Mouse (Mus musculus) cerebellum, adult 9-11 months (tissue): ENCODE measurements around the gene Sppl2b.
A peak's percentile ranks its signal among the peaks of the same experiment; 100 is the strongest.
"Not testable (repeated sequence)": the region's sequence is repeated elsewhere in the genome, so short reads cannot be mapped to it uniquely, and the experiment has no call there.

Source experiments
- DNase-seq: peaks from one replicate; pipeline ENCODE4 v3.0.0; 2022

Sppl2b gene

GRCm38 (mm10) chr10:80824827-80825226 lies 30.2 kb upstream of the Sppl2b start:
- no peak for DNase-seq

DNA sequence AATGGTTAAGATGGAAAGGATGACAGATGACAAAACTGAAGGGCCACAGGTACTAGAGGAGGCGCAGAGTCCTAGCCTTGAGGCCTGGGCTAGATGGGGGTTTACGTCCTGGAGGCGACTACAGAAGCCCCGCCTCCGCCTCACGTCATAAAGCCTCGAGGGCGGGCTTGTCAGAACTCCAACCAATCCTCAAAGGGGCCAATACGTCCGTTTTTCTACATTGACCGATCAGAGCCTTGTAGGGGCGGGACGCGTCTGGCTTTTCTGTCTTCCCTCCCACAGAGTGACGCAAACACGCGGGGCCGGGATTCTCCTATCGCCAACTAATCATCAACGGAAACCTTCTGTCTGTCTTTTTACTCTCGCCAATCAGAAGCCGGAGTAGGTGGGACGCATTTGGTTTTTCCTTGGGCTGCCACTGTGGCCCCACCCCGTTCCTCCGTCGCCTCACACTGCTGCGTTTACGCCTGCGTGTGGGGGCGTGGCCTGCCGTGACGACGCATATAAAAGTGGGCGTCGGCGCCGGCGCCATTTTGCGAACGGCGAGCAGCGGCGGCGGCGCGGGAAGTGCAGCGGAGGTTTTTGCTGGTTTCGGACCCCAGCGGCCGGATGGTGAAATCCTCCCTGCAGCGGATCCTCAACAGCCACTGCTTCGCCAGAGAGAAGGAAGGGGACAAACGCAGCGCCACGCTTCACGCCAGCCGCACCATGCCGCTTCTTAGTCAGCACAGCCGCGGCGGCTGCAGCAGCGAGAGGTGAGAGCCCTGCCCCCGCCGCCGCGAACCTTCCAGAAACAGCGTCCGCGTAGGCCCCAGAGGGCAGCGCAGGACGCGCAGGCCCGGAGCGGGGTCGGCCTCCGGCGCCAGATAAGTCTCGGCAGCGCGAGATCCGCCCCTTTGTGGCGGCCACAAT lies 28.7 kb upstream of the Sppl2b start, which contains the start of gene Oaz1:
Gene Oaz1 (plus strand): TSS at position 506 of the 912 bp plus-strand sequence.
- DNase-seq: peak; percentile 100

DNA sequence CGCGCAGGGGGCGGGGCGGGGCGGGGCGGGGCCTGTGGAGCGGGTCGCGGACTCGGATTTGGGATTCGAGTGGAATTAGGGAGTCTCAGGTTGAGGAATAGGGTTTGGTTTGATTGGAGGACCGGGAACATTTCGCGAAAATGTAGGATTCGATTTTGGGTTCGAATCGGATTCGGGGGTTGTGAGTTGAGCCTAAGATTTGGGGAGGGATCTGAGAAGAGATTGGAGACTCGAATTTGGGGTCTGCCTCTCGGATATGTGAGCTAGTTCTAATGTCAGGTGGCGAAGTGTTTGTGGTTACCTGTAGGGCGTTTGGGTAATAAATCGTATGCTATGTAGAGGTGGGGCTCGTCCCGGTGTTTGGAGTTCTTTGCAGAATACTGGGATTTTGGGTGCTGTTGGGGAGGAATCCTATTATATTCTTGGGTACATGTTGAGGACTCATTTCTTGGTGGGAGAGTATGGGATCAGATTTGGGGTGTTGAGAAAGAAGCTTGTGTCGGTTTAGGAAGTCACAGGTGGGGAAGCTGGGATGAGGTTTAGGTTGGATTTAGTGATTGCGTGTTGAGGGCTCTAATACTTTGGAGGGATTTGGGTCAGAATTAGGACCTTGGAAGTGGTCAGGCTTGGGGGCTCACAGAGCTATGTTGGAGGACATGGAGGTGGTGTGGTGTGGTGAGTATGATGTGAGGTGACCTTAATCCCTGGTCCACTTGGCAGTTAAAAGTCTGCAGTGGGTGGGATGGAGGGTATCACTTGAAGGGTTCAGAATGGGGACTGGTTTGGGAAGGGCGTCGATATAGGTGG lies 27.8 kb upstream of the Sppl2b start:
- no peak for DNase-seq

DNA sequence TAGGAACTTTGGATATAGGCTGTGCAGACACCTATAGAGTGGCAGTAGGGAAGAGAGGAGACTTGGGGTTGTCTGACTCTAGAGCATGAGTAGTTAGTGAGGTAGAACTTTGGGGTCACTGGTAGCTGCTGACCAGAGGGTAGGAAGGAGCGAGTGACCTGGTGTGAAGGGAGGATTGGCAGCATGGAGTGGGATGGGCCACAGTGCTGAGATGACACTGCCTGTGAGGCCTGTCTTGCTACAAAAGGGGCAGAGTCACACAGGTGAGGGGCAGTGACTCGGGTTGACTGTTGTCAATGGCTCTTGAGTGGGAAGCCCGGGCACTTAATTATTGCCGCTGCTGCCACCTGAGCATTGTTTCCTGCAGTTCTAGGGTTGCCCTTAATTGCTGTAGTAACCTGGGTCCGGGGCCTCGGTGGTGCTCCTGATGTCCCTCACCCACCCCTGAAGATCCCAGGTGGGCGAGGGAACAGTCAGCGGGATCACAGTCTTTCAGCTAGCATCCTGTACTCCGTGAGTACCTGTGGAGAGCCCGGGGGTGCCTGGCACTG lies 27.1 kb upstream of the Sppl2b start:
- DNase-seq: no peak

- not testable (repeated sequence) for DNase-seq
Measured at GRCm38 (mm10) chr10:80828587-80828986, 26.5 kb upstream of the Sppl2b start.

DNA sequence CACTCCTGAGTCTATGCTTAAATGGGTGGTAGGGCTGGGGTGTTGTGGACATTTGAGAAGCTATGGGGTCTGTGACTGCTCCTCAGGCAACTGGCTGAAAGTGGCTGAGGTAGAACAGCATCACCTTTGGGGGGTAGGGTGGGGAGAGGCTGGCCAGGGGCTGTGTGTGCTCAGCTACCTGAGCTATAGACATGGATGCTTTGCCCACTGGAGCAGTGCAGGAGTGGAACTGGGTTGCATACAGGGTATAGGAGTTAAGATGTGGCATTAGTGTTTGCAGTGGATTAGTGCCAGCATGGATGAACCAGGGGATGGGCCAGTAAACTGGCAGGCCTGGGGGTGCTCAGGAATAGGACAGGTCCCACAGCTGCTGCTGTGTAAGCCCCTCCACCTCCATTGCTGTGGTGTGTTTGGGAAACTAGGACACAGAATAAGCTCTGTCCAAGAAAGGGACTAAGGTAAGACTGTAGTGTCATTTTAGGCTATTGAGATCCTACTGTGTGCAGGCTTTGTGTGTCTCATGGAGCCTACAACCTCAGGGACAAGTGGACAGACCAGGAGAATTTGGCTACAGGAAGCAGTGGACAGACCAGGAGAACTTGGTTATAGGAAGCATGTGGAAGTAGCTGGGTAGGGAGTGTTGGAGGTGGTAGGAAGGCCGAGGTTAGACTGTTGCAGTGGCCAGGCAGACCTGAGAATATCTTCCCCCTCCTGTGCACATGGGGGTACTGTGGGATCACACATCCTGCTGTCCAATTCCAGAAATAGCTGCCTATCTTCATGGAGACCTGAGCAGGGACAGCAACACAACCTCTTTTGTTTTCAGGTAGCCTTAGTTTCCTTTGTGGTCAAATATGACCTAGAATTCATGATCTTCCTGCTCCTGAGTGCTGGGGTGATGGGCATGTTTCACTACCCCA lies 25.5 kb upstream of the Sppl2b start:
- DNase-seq: no peak

GRCm38 (mm10) chr10:80831136-80831535 lies 23.9 kb upstream of the Sppl2b start:
- no peak for DNase-seq

DNA sequence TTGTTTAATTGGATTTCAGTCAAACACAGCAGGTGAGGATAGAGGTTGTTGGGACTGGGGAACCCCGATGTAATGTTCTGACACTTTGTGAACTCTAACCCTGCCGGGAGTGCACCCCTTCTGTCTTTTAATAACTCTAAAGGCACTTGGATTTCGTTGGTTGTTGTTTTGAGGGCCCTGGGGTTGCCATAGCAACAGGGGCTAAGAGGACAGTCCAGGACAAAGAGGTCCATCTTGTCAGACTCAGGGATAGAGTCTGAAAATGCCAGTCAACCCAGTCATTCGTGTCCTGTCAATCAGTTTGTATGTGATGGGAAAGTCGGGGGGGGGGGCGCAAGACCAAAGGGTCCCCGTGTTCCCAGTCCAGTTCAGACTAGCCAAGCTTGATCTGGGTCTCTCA lies 22.3 kb upstream of the Sppl2b start:
- DNase-seq: no peak

DNA sequence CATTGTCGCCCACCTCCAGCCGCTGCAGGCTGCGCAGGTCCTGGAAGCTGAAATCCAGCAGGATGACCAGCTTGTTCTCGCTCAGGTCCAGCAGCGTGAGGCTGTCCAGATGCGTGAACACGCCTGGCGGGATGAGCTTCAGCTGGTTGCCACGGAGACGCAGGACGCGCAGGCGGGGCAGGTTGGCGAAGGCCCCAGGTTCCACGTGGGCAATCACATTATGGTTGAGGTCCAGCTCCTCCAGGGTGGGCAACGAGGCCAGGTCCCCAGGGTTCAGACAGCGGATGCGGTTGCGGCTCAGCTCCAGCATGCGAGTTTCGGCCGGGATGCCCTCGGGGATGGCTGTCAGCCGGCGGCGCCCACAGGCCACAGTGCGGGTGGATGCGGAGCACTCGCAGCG lies 19.5 kb upstream of the Sppl2b start:
- no peak for DNase-seq

- DNase-seq: peak; percentile 84
Measured at GRCm38 (mm10) chr10:80836949-80837379, 18.1 kb upstream of the Sppl2b start.

GRCm38 (mm10) chr10:80837827-80838226 lies 17.2 kb upstream of the Sppl2b start:
- peak; percentile 86 for DNase-seq

DNA sequence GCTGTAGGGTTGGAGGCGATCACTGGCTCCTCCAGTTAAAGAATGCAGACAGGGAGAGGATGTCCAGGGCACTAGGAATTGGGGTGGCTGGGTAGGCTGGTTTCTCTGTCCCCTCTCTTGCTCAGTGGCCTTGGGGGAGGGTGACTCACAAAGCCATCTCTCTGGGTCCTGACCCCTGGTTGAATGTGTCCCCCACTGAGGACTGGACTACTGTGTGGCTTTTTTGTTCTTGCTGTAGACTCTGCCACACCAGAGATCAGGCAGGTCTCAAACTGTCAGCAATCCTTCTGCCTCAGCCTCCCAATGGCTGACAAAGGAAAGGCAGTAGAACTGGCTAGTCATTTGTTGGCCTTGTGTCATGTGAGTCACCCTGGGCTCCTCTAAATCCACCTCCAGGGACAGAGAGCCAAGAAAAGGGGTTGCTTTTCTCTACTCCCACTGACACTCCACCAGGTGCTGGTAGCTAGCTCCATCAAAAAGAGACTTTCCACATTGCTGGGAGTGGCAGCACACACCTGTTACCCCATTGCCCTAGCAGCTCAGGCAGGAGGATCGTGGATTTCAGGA lies 16.6 kb upstream of the Sppl2b start:
- DNase-seq: peak; percentile 61

DNA sequence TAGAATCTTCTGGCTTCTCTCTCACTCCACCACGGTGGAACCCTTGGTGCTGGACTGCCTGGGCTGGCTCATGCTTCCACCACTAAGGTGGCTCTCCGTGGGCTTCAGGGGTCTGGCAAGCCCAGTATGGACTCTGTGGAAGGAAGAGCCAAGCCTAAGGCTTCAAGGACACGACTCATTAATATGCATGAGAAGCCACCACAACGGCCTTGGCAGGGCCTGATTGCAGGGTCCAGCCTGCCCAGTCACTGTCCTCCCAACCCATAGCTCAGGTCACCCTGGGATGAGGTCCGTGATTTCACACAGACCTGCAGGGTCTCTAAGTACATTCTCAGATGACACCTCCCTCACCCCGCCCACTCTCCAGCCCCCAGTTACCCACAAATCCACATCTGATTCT lies 15.2 kb upstream of the Sppl2b start:
- no peak for DNase-seq

DNA sequence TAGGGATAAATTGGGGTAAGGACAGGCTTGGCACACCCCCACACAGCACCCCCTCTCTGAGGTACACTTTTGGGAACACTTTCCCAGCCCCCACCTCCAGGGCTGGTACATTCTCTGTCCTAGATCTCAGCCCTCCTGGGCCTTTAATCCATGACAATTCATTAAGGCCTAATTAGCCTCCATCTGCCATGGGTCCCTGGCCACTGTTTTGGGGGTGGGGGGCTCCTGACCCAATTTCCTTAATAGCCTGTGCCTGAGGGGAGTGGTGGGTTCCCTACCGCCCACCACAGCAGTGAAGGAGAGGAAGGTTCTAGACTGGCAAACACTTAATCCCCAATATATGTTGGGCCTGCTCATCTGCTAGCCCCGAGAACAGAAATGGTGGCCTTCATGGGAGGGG lies 13.4 kb upstream of the Sppl2b start:
- DNase-seq: peak; percentile 59

DNA sequence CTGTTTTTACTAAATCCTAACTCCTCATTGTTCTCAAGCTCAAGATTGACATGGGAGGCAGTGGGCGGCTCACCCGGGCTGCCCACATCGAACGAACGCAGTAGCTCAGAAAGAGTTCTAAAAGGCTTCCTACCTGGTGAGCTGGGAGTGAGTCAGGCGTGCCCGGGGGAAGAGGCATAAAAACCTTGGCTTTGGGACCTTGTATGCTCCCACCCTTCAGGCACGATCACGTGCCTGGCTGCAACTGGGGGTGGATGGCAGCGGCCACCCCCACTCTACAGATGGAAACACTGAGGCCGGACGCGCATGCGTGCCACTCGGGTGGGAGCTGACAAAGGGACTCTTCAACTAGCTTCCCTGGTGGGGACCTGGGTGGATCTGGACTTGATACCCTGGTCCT lies 12.7 kb upstream of the Sppl2b start:
- no peak for DNase-seq

- DNase-seq: peak; percentile 76
Measured at GRCm38 (mm10) chr10:80843087-80843930, 11.8 kb upstream of the Sppl2b start.

DNA sequence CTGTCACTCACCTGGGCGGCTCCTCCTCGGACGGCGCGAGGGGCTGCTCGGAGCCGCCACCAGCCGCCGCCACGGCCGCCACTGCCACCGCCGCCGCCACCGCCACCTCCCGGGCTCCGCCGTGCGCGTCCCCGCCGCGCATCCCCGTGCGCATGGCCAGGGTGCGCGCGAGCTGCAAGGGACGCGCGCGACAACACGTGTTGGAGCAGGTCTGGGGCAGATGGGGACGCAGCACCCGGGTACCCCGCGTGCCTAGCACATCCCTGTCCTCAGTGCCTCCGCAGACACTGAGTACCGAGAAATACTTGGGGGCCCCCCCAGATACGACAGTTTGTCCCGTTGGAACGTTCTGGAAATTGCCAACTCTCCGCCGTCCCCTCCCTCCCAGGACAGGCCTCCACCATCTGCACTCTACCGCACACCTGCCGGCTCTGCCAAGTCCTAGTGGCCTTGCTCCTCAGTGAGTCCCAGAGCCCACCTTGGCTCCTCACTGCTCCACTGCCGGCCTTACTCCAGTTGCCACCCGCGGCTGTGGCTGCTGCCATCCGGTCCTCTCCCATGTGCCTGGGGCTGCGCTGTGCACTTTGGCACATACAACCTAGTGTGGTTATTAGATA lies 11.0 kb upstream of the Sppl2b start, which contains the start of gene Lingo3:
Gene Lingo3 (minus strand): TSS at position 109 of the 617 bp plus-strand sequence.
- peak; percentile 86 for DNase-seq

- DNase-seq: peak; percentile 72
Measured at GRCm38 (mm10) chr10:80845055-80845693, 9.9 kb upstream of the Sppl2b start.

- no peak for DNase-seq
Measured at GRCm38 (mm10) chr10:80845732-80846131, 9.3 kb upstream of the Sppl2b start.

DNA sequence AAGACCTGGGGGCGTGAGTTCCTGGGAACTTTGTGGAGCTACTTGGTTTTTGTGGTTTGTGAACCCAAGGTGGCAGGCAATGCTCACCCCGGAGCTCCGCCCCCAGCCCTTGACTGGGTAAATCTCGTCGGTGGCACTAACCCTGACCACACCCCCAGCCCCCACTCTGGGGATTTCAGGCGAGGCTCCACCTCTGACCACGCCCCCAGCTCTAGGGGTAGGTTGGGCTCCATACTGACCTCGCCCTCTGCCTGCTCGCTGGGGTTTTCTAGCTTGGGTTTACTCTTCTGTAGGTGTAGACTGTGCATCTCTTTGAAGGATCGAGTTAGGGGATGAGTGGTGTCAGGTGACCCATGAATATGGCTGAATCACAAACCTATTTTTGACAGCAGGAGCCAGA lies 6.5 kb upstream of the Sppl2b start:
- no peak for DNase-seq
